Mouse (Mus musculus): ENCODE results near the gene Camta1.

DNA sequence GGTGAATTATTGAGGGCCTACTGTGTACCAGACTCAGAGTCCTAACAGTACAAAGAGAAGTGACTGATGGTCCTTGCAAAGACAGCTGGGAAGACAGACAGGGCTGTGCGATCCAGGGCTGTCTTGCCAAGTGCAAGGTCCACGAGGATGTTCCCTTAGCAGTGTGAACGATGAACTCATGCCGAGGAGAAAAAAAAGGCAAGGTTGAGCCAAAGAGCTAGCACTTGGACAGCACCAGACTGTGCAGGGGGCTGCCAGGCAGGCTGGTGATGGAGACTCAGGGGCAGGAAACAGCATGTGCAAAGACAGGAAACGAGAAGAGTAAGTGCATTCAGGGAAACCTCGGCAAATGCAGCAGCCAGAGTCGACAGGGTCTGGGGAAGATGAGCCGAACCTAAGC is 266.6 kb downstream of the Camta1 start:
- TF ChIP-seq CTCF (conservative IDR thresholded peaks at IDR 0.05; ENCODE audit: low read length) = no peak
- no peak for TF ChIP-seq NANOG (IDR thresholded peaks at IDR 0.05; ENCODE audit: borderline replicate concordance, low read length)
- TF ChIP-seq POU5F1 (IDR thresholded peaks at IDR 0.05; ENCODE audit: borderline replicate concordance, low read length) = no peak
